Mouse (Mus musculus): ENCODE results near the gene Mast4.

DNA sequence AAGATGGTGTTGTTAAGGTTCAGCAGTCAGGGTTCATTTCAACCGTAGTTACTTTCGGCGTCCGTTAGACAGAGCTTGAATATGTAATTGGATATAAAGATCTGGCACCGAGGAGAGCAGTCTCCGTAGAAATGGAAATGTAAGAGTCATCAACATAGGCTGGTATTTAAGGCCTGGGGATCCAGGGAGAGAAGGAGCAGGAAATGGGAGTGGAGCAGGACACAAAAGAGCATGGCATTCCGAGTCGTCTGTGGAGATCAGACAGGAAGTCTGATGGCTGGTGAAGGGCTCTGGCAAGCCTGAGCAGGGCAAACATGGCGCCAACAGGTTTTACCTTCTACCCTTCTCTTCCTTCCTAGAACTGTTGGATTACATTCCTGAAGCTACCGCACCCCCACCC lies 28.9 kb upstream of the Mast4 start:
- no peak for TF ChIP-seq CTCF (IDR thresholded peaks at IDR 0.05; ENCODE audit: low read depth)
- no peak for TF ChIP-seq EP300 (IDR thresholded peaks at IDR 0.05; ENCODE audit: low read depth)

All from liver, embryonic 14.5 days (tissue).